Mouse (Mus musculus): ENCODE data around the gene Rbm20. TPM values are rescaled to one million over a fixed set of nuclear protein-coding genes. Genes with fewer than 3 reads are reported as not detected.
A peak's percentile ranks its signal among the peaks of the same experiment; 100 is the strongest.

Rbm20 gene
- polyA plus RNA-seq, 1 experiment = 3.8 TPM

- Histone ChIP-seq H3K4me3 (replicated peaks; ENCODE audit: extremely low read depth, low read depth, low read length) (no peak overlapping the region), H3K4me1 (ENCODE audit: control insufficient read depth, insufficient read depth, low read length) (no peaks in the 10 kb centered on the region)
- no peak for DNase-seq
- TF ChIP-seq CTCF (IDR thresholded peaks at IDR 0.05; ENCODE audit: insufficient read depth, low read length) = no peak
- no peak for TF ChIP-seq POLR2A (IDR thresholded peaks at IDR 0.05; ENCODE audit: borderline replicate concordance, extremely low read depth, low read depth, low read length)
- 71% methylated on average over 10 of the region's 10 CpGs for WGBS
Measured at GRCm38 (mm10) chr19:53690816-53691215, 13.7 kb downstream of the Rbm20 start.

- no peak overlapping the region for H3K4me3 ChIP-seq (replicated peaks; ENCODE audit: extremely low read depth, low read depth, low read length)
- TF ChIP-seq POLR2A (IDR thresholded peaks at IDR 0.05; ENCODE audit: borderline replicate concordance, extremely low read depth, low read depth, low read length) (no peak), CTCF (IDR thresholded peaks at IDR 0.05; ENCODE audit: insufficient read depth, low read length) (no peak)
- DNase-seq = no peak
- no peaks in the 10 kb centered on the region for H3K4me1 ChIP-seq (ENCODE audit: control insufficient read depth, insufficient read depth, low read length)
- WGBS = 8% methylated on average over 1 of the region's 1 CpGs
Measured at GRCm38 (mm10) chr19:53694020-53694419, 16.9 kb downstream of the Rbm20 start.

- no peak for TF ChIP-seq POLR2A (IDR thresholded peaks at IDR 0.05; ENCODE audit: borderline replicate concordance, extremely low read depth, low read depth, low read length)
- no peak for TF ChIP-seq CTCF (IDR thresholded peaks at IDR 0.05; ENCODE audit: insufficient read depth, low read length)
- Histone ChIP-seq H3K4me3 (replicated peaks; ENCODE audit: extremely low read depth, low read depth, low read length) (no peak overlapping the region), H3K4me1 (ENCODE audit: control insufficient read depth, insufficient read depth, low read length) (no peaks in the 10 kb centered on the region)
- 70% methylated on average over 6 of the region's 6 CpGs for WGBS
- DNase-seq = no peak
Measured at GRCm38 (mm10) chr19:53696079-53696478, 19.0 kb downstream of the Rbm20 start.

DNA sequence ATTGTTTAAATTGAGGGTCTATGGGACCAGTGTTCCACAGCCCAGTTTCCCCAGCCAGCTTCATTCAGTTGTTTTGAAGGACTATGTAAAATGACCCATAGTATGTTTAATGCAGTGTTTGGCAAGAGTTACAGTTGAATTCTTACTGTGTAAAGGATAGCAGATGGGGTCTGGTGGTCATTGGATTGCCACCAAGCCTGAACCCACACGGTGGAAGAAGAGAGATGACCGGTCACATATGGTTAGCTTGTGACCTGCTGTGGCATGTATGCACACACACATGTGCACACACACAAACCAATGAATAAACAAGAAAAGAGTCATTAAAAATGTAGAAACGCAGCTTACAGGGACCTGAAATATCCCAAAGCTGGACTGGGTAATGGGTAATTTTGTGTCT lies 19.5 kb downstream of the Rbm20 start:
- DNase-seq = no peak
- 85% methylated on average over 3 of the region's 3 CpGs for WGBS
- TF ChIP-seq POLR2A (IDR thresholded peaks at IDR 0.05; ENCODE audit: borderline replicate concordance, extremely low read depth, low read depth, low read length) (no peak), CTCF (IDR thresholded peaks at IDR 0.05; ENCODE audit: insufficient read depth, low read length) (no peak)
- Histone ChIP-seq H3K4me3 (replicated peaks; ENCODE audit: extremely low read depth, low read depth, low read length) (no peak overlapping the region), H3K4me1 (ENCODE audit: control insufficient read depth, insufficient read depth, low read length) (no peaks in the 10 kb centered on the region)

GRCm38 (mm10) chr19:53697376-53698126 lies 20.4 kb downstream of the Rbm20 start:
- 53% methylated on average over 24 of the region's 24 CpGs for WGBS
- Histone ChIP-seq H3K4me3 (replicated peaks; ENCODE audit: extremely low read depth, low read depth, low read length) (no peak overlapping the region), H3K4me1 (ENCODE audit: control insufficient read depth, insufficient read depth, low read length) (no peaks in the 10 kb centered on the region)
- TF ChIP-seq POLR2A (IDR thresholded peaks at IDR 0.05; ENCODE audit: borderline replicate concordance, extremely low read depth, low read depth, low read length) (no peak), CTCF (IDR thresholded peaks at IDR 0.05; ENCODE audit: insufficient read depth, low read length) (no peak)
- no peak for DNase-seq

DNA sequence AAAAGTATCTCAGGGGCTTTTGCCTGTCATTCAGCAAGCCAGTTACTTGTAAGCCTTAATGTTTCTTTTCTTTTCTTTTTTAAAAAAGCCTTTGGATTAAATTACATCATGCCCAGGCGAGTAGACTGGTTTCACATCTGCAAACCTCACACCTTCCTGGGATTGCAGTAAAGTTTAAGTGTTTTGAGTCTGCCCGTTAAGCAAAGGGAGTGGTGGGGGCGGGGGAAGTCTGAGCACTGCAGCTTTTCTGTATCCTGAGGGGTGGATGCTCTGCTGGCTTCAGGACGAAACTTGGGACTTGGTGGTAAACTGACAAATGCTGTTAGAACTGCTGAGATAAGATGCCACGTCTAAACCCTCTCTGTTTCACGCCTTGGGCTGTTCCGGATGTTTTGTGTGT lies 22.6 kb downstream of the Rbm20 start:
- 27% methylated on average over 7 of the region's 7 CpGs for WGBS
- DNase-seq = no peak
- H3K4me3 ChIP-seq (replicated peaks; ENCODE audit: extremely low read depth, low read depth, low read length) = no peak overlapping the region
- H3K4me1 ChIP-seq (ENCODE audit: control insufficient read depth, insufficient read depth, low read length) = no peaks in the 10 kb centered on the region
- TF ChIP-seq POLR2A (IDR thresholded peaks at IDR 0.05; ENCODE audit: borderline replicate concordance, extremely low read depth, low read depth, low read length) (no peak), CTCF (IDR thresholded peaks at IDR 0.05; ENCODE audit: insufficient read depth, low read length) (no peak)

DNA sequence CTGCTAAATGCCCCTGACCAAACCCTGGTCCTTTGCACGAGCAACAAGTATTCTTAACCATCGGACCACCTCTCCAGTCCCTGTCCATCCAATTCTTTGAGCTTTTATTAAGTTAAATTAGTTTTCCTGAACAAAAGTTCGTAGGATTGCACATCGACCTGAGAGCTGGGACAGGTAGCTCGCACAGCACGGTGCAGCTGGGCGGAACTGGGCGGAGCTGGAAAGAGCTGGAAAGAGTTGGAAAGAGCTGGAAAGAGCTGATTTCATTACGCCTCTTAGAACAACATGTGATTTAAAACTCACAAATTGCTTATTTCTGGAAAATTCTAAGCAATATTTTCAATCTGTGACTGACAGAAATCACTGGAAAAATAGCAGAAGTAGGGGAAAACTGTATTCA lies 24.3 kb downstream of the Rbm20 start:
- WGBS = 73% methylated on average over 9 of the region's 9 CpGs
- Histone ChIP-seq H3K4me3 (replicated peaks; ENCODE audit: extremely low read depth, low read depth, low read length) (no peak overlapping the region), H3K4me1 (ENCODE audit: control insufficient read depth, insufficient read depth, low read length) (no peaks in the 10 kb centered on the region; the same call in 1 of the 2 replicates)
- no peak for DNase-seq
- TF ChIP-seq CTCF (IDR thresholded peaks at IDR 0.05; ENCODE audit: insufficient read depth, low read length) (no peak), POLR2A (IDR thresholded peaks at IDR 0.05; ENCODE audit: borderline replicate concordance, extremely low read depth, low read depth, low read length) (no peak)

DNA sequence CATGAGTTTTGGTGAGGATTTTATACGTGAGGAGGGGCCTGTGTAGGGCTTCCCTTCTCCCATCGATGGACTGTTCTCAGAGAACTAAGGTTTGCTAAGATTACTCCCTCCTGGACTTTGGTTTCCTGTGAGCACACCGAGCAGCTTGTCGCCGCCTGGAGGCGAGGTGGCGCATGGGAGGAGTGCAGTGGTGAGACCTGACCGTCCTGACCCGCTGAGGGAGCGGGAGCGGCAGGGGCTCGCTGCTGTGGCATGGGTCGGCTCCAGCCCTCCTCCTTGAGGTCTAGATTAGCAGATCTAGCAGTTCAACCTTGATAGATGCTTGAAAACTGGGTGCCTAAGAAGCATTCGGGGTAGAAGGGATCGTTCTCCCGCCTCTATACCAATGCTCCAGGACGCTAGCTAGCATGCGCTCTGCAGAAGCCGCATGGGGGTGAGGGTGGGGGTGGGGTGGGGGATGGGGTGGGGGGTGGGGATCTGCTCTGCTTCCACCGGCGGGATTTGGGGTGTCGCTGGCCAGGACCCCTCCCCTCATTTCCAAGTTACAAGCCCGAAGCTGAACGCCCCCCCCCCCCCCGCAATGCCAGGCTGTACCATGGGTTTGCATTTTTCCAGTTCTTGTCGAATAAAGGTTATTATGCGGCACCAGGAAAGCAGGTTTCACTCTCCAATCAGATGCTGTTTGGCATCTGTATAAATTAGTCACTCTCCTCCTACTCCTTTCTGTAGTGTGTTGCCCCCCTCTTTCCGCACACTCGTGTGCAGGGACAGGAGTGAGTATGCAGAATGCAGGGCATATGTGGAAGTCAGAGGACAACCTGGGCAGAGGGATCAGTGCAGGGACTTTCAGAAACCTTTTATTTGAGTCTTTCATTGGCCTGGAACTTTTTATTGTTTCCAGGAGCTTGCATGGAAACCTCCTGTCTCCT lies 28.1 kb downstream of the Rbm20 start:
- Histone ChIP-seq H3K4me1 (ENCODE audit: control insufficient read depth, insufficient read depth, low read length) (no peaks in the 10 kb centered on the region; the same call in 1 of the 2 replicates), H3K4me3 (replicated peaks; ENCODE audit: extremely low read depth, low read depth, low read length) (no peak overlapping the region)
- 8% methylated on average over 29 of the region's 29 CpGs for WGBS
- peak; percentile 43 for DNase-seq
- TF ChIP-seq CTCF (IDR thresholded peaks at IDR 0.05; ENCODE audit: insufficient read depth, low read length) (peak; percentile 75), POLR2A (IDR thresholded peaks at IDR 0.05; ENCODE audit: borderline replicate concordance, extremely low read depth, low read depth, low read length) (no peak)

DNA sequence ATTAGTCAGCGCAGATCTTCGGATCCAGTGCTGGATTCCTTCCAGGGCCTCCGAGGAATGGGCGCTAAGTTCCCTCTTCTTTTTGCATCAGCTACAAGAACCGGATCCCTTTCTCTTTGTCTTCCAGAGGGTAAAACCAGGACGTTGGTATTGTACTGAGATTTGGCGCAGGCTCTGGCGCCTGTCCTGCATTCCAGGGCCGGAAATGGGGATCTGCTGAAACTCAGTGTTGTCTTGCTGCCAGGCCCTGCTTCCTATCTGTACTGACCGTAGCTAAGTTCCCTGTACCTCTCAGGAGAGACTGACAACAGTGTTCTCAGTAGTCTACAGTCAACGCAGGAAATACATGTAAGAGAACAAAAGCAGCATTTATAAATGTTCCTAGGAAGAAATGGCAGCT lies 31.3 kb downstream of the Rbm20 start:
- no peaks in the 10 kb centered on the region; the same call in 1 of the 2 replicates for H3K4me1 ChIP-seq (ENCODE audit: control insufficient read depth, insufficient read depth, low read length)
- TF ChIP-seq CTCF (IDR thresholded peaks at IDR 0.05; ENCODE audit: insufficient read depth, low read length) (no peak), POLR2A (IDR thresholded peaks at IDR 0.05; ENCODE audit: borderline replicate concordance, extremely low read depth, low read depth, low read length) (no peak)
- 35% methylated on average over 11 of the region's 11 CpGs for WGBS
- DNase-seq = no peak
- H3K4me3 ChIP-seq (replicated peaks; ENCODE audit: extremely low read depth, low read depth, low read length) = no peak overlapping the region

All from lung, adult 2 months (tissue).